Mouse (Mus musculus) myocyte (in vitro differentiated cells): ENCODE data around the gene Emc4.

Experiments used
- MAX ChIP-seq: IDR thresholded peaks from one replicate; pipeline ENCODE4 v1.6.1; 2011; ENCODE audit warnings: low read depth, mild to moderate bottlenecking, control low read depth
- MYOD1 ChIP-seq, 3 experiments: IDR thresholded peaks; one replicate each; pipeline ENCODE4 v1.6.1; 2011; ENCODE audit warnings: control low read depth in 2 of 3, low read depth in 2 of 3, mild to moderate bottlenecking in 2 of 3, moderate library complexity in 1 of 3; ENCODE audit not compliant: insufficient read length in 2 of 3, control insufficient read depth in 1 of 3
- MYOG ChIP-seq, 3 experiments: IDR thresholded peaks; one replicate each; pipeline ENCODE4 v1.6.1; 2011; ENCODE audit warnings: control low read depth in 2 of 3, low read depth in 2 of 3, mild to moderate bottlenecking in 2 of 3; ENCODE audit not compliant: insufficient read length in 2 of 3, control insufficient read depth in 1 of 3, insufficient read depth in 1 of 3
- POLR2A ChIP-seq: IDR thresholded peaks from one replicate; pipeline ENCODE4 v1.6.1; 2011; ENCODE audit warnings: low read depth, mild to moderate bottlenecking, control low read depth, moderate library complexity; ENCODE audit not compliant: insufficient read length
- POLR2AphosphoS2 ChIP-seq: IDR thresholded peaks from one replicate; pipeline ENCODE4 v1.6.1; 2011; ENCODE audit warnings: low read depth, control low read depth; ENCODE audit not compliant: insufficient read length
- SRF ChIP-seq: IDR thresholded peaks from one replicate; pipeline ENCODE4 v1.6.1; 2011; ENCODE audit warnings: low read depth; ENCODE audit not compliant: control insufficient read depth, insufficient read length
- TCF12 ChIP-seq: IDR thresholded peaks from one replicate; pipeline ENCODE4 v1.6.1; 2011; ENCODE audit warnings: mild to moderate bottlenecking, control low read depth; ENCODE audit not compliant: poor library complexity, insufficient read depth, severe bottlenecking
- USF1 ChIP-seq: IDR thresholded peaks from one replicate; pipeline ENCODE4 v1.6.1; 2011; ENCODE audit warnings: low read depth, mild to moderate bottlenecking, control low read depth, moderate library complexity

DNA sequence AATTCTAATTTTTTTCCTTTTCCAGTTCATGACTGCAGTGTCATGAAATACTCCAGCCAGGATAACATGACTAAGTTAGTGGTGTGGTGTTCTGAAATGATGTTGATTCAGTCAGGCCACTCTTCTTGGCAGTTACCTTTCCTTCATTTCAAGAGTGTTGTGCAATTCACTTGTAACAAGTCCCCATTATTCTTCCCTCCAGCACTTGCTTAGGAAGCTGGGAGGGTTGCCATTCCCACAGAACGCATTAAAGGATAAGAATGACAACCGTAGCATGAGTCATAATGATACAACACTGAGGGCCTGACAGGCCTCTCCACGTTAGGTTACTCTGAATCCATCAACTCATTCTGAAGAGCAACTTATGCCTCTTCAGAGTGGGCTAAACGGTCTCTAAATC, 5.3 kb upstream of the Emc4 start:
- TF ChIP-seq POLR2AphosphoS2 (no peak), MYOD1 (IDR thresholded peaks at IDR 0.05; ENCODE audit: control insufficient read depth in 1 of 3, insufficient read length in 2 of 3, low read depth in 2 of 3) (no peak), USF1 (no peak), POLR2A (no peak), TCF12 (no peak), SRF (no peak), MYOG (IDR thresholded peaks at IDR 0.05; ENCODE audit: control insufficient read depth in 1 of 3, insufficient read depth in 1 of 3, insufficient read length in 2 of 3, low read depth in 2 of 3) (no peak), MAX (peak; percentile 28)
